Mouse (Mus musculus) thymus, adult 2 months (tissue): Measurements from ENCODE around the gene Wdr37. TPM values are rescaled to one million over a fixed set of nuclear protein-coding genes. Genes with fewer than 3 reads are reported as not detected.

ENCODE experiments used
- DNase-seq: peaks from one replicate; pipeline ENCODE4 v3.0.0; 2021
- H3K27ac ChIP-seq: fragments of 200-500 bp; 2 replicates; pipeline ENCODE4 v1.5.1; 2012; ENCODE audit warnings: low read length, control low read depth; ENCODE audit not compliant: control insufficient read depth, insufficient read depth
- H3K27me3 ChIP-seq: fragments of 200-500 bp; 2 replicates; pipeline ENCODE4 v1.6.1; 2012; ENCODE audit warnings: mild to moderate bottlenecking, low read length, moderate library complexity, mixed read lengths; ENCODE audit not compliant: control insufficient read depth, insufficient read depth
- H3K36me3 ChIP-seq: fragments of 200-500 bp; 2 replicates; pipeline ENCODE4 v1.6.1; 2012; ENCODE audit warnings: mild to moderate bottlenecking, low read length, moderate library complexity; ENCODE audit not compliant: control insufficient read depth, insufficient read depth
- H3K4me1 ChIP-seq: fragments of 200-500 bp; replicated peaks from 2 replicates; pipeline ENCODE4 v1.6.1; 2012; ENCODE audit warnings: low read length; ENCODE audit not compliant: control insufficient read depth, insufficient read depth
- H3K4me3 ChIP-seq: fragments of 200-500 bp; 2 replicates; pipeline ENCODE4 v1.5.1; 2012; ENCODE audit warnings: mild to moderate bottlenecking, low read length, control low read depth, moderate library complexity; ENCODE audit not compliant: control insufficient read depth, insufficient read depth
- CTCF ChIP-seq: fragments of 200-500 bp; IDR thresholded peaks from 2 replicates; pipeline ENCODE4 v1.5.1; 2012; ENCODE audit warnings: mild to moderate bottlenecking, control low read depth, low read length, moderate library complexity, borderline replicate concordance; ENCODE audit not compliant: control insufficient read depth, poor library complexity, insufficient read depth; ENCODE audit errors: extremely low read depth
- POLR2A ChIP-seq: fragments of 200-500 bp; IDR thresholded peaks from 2 replicates; pipeline ENCODE4 v1.6.1; 2012; ENCODE audit warnings: mild to moderate bottlenecking, low read length, control low read depth, moderate library complexity; ENCODE audit not compliant: control insufficient read depth, poor library complexity, insufficient read depth; ENCODE audit errors: extremely low read depth
- WGBS: fragments of 180-500 bp; shearing (Covaris S2); methylation state at CpG from one replicate; pipeline ENCODE4 v1.1.7; 2018; 5-methylcytosine and 5-hydroxymethylcytosine counted together
- polyA plus RNA-seq: library from polyadenylated mRNA; depleted of rRNA; stranded (reverse); fragments of >200 nt; gene quantifications from 2 replicates; pipeline ENCODE4 v1.2.3, GENCODE M21; 2012

Wdr37 gene
- polyA plus RNA-seq, 1 experiment, result 46.5 TPM

DNA sequence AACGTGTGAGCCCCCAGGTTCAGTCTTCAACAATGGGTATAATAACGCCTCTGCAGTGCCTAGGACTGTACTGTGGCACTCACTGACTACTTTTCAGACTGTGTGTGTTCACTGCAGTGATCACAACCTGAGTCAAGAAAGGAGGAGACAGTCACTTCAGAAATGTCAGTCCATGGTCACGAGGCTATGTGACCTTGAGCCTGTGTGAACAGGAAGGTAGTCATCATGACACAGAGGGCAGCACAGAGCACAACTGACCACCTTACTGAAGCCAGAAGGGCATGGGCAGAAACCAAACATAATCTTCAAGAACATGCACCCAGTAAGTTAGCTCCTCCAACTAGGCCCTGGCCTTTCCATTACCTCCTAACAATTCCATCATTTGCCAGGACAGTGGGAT lies 9.9 kb upstream of the Wdr37 start:
- WGBS, result 94% methylated on average over 3 of the region's 3 CpGs
- TF ChIP-seq CTCF (no peak), POLR2A (no peak)
- H3K4me1 ChIP-seq, result no peaks in the 10 kb centered on the region
- no peak for DNase-seq
- H3K27ac ChIP-seq, result no peak overlapping the region
- no peak overlapping the region for H3K4me3 ChIP-seq
- no peaks in the 10 kb centered on the region for H3K36me3 ChIP-seq
- H3K27me3 ChIP-seq, result no peaks in the 10 kb centered on the region

GRCm38 (mm10) chr13:8873776-8874175 lies 2.1 kb upstream of the Wdr37 start:
- H3K4me1 ChIP-seq, result 0 out of 2 replicates have a peak, but pooled peaks cover 2% of the 10 kb centered on the region
- TF ChIP-seq POLR2A, result no peak
- no peak for TF ChIP-seq CTCF
- 96% methylated on average over 1 of the region's 1 CpGs for WGBS

GRCm38 (mm10) chr13:8870510-8871313 lies 997 bp downstream of the Wdr37 start:
- peak; percentile 100 for TF ChIP-seq CTCF
- TF ChIP-seq POLR2A, result peak; percentile 72
- under 1% methylated on average over 57 of the region's 57 CpGs for WGBS
- H3K27ac ChIP-seq, result peak overlapping the region; percentile 98
- no peaks in the 10 kb centered on the region for H3K27me3 ChIP-seq
- peak; percentile 89 for DNase-seq
- peaks cover 3% of the 10 kb centered on the region; the same call in 1 of the 2 replicates for H3K36me3 ChIP-seq
- peak overlapping the region; percentile 87 for H3K4me3 ChIP-seq
- H3K4me1 ChIP-seq, result 0 out of 2 replicates have a peak, but pooled peaks cover 2% of the 10 kb centered on the region

More at GRCm38 (mm10) chr13:8873776-8874175, 2.1 kb upstream of the Wdr37 start:
- H3K36me3 ChIP-seq, result no peaks in the 10 kb centered on the region
- no peak overlapping the region for H3K4me3 ChIP-seq
- no peak for DNase-seq
- no peaks in the 10 kb centered on the region for H3K27me3 ChIP-seq
- H3K27ac ChIP-seq, result no peak overlapping the region

DNA sequence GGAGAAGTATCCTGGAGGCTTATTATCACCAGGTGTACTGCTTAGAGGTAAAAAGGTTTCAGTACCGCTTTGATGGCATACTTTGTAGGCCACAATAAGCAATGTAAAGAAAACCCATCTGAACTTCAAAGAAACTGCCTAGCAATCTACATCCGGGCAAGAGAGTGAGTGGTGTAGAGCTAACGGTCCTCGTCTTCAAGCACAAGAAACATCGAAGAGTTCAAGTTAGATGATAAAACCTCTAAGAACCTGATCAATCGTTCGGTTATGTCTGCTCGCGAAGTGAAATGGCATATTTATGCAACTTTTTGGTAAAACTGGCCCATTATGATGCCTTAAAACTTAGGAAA lies 1.6 kb downstream of the Wdr37 start:
- TF ChIP-seq CTCF (no peak), POLR2A (no peak)
- Histone ChIP-seq H3K36me3 (peaks cover 3% of the 10 kb centered on the region; the same call in 1 of the 2 replicates), H3K4me3 (peak overlapping the region; percentile 87), H3K27me3 (no peaks in the 10 kb centered on the region), H3K4me1 (0 out of 2 replicates have a peak, but pooled peaks cover 2% of the 10 kb centered on the region), H3K27ac (peak overlapping the region; percentile 98)
- WGBS, result 1% methylated on average over 9 of the region's 9 CpGs
- DNase-seq, result no peak

DNA sequence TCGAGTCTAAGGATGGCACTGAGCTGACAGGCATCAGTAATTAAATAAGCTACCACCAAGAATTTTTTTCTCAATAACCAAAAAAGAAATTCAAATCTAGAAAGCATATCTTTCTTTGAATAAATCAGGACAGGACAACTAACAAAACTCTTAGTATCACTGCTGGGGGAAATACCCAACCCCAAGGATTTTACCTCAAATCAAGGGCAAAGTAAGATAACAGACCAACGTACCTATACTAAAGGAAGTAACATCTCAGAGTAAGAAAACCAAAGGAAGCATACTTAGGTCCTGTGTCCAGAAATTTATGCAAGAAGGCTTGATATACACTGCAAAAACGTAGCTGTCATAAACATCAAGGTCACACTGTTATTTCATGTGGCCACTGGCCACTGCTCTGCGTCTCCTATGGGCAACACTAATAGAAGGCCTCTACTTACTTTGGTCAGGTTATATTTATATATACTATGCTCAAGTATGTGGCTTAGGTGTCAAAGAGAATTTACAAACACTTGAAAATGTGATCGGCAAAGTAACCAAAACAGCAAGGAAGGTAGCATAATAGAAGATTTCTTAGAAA lies 2.0 kb downstream of the Wdr37 start:
- WGBS, result 20% methylated on average over 5 of the region's 5 CpGs
- no peaks in the 10 kb centered on the region for H3K27me3 ChIP-seq
- no peak overlapping the region for H3K27ac ChIP-seq
- H3K4me3 ChIP-seq, result no peak overlapping the region
- peaks cover 7% of the 10 kb centered on the region; the same call in 1 of the 2 replicates for H3K36me3 ChIP-seq
- no peak for DNase-seq
- H3K4me1 ChIP-seq, result 0 out of 2 replicates have a peak, but pooled peaks cover 2% of the 10 kb centered on the region
- TF ChIP-seq CTCF (no peak), POLR2A (no peak)

DNA sequence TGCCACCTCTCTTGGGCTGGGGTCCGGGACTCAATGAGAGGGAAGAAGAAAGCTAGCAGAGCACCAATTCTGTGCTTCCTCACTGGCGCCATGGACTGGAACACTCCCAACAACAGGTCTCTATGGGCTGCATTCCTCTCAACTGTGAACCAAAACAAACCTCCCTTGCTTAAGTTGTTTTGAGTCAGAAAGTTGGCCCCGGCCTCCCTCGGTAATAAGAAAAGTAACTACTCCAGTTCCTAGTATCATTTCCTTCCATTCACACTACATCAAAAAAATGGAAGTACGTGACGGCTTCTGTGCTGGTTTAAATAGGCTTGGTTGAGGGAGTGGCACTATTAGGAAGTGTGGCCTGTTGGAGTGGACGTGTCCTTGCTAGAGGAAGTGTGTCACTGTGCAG lies 5.1 kb downstream of the Wdr37 start:
- DNase-seq, result no peak
- H3K4me1 ChIP-seq, result 0 out of 2 replicates have a peak, but pooled peaks cover 2% of the 10 kb centered on the region
- H3K4me3 ChIP-seq, result no peak overlapping the region
- TF ChIP-seq CTCF, result no peak
- TF ChIP-seq POLR2A, result no peak
- H3K36me3 ChIP-seq, result peaks cover 9% of the 10 kb centered on the region; the same call in 1 of the 2 replicates
- 92% methylated on average over 7 of the region's 7 CpGs for WGBS
- no peaks in the 10 kb centered on the region for H3K27me3 ChIP-seq
- no peak overlapping the region for H3K27ac ChIP-seq

DNA sequence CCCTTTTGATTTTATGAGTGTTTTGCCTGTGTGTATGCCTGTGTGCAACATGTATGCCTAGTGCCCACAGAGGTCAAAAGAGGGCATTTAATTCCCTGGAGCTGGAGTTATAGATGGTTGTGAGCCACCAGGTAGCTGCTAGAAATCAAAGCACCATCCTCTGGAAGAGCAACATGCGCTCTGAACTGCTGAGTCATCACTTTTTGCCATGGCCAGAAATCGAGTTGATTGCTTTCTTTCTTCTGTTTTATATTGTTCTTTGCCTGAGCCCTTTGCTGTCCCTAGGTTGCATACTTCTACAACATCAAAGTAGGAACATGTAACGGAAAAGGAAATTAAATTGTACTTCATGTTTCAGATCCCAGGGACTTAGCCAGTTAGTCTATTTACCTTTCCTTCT lies 6.7 kb downstream of the Wdr37 start:
- no peak for DNase-seq
- Histone ChIP-seq H3K4me1 (no peaks in the 10 kb centered on the region), H3K27me3 (no peaks in the 10 kb centered on the region), H3K4me3 (no peak overlapping the region), H3K36me3 (peaks cover 18% of the 10 kb centered on the region), H3K27ac (no peak overlapping the region)
- TF ChIP-seq POLR2A (no peak), CTCF (no peak)
- WGBS, result 75% methylated on average over 3 of the region's 3 CpGs
